Mouse (Mus musculus) embryo, embryonic 10.5 days (tissue): ENCODE data around the gene Cfap97.

ENCODE experiments used
- DNase-seq: peaks from one replicate; pipeline ENCODE4 v3.0.0-alpha.2; 2015; ENCODE audit warnings: low spot score

The Cfap97 gene

DNA sequence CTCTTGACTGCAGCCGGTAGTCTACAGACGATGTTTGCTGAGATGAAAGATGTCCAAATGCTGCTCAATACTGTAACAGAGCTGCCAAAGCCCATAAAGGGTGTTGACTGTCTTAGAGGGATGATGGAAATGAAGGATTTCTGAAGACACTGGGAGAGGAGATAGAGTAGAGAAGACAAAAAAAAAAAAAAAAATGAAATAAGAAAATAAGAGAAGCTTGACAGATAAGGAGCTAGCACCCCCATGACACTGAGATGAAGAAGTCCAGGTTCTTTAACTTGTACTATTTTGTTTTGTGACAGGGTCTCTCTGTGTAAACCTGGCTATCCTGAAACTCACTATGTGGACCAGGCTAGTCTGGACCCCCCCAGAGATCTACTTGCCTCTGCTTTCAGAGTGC is 1.5 kb downstream of the Cfap97 start:
- no peak for DNase-seq

DNA sequence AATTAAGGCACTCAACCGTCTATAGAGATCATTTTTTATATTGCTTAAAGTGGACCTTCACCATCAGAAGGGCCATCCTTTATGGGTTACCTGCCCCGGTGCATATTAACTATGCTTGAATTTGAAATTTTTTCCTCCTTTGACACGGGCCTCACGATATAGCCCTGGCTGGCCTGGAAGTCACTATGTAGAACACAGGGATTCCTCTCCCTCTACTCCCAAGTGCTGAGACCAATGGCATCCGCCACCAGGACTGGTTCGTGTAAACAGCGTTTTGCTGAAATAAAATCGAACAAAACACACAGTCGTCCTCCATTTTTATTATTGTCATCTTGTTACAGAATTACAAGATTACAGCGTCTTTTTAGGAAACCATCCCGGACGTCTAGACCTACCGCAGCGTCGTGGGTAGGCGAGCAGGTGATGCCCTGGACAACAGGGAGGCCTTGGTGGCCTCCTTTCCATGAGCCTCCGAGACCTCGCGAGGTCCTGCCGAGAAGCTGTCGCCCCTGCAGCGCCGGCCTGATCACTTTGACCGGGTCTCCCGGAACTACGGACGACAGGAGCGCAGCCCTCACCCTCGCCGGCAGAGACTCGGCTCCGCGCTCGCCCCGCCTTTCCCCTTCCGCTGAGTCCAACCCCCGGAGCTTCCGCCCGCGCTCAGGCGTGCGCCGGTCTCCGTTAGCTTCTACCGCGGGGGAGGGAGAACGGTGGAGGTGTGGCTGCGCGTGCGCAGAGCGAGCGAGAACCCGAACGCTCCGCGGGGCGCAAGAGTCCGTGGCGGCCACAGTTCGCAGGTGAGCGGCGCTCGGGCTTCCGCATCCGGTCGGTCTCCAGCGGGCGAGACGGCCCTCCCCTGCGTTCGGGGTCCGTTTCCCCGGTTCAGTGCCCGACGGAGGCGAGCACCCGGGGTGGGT is 11.6 kb downstream of the Cfap97 start:
- peak; percentile 94 for DNase-seq

DNA sequence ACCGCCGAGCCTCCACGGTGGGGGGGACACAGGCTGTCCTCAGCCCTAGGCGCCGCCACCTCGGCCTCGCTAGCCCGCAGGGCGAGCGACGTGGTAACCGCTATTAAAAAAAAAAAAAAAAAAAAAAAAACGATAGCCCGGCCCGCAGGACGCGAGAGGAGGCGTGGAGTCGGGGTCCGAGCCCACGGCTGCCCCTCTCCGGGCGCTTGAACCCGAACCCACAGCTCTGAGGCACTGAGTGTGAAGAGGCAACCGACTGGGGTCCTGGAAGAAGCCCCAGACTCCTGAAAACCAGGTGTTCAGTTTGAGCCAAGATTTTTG is 12.3 kb downstream of the Cfap97 start:
- no peak for DNase-seq

DNA sequence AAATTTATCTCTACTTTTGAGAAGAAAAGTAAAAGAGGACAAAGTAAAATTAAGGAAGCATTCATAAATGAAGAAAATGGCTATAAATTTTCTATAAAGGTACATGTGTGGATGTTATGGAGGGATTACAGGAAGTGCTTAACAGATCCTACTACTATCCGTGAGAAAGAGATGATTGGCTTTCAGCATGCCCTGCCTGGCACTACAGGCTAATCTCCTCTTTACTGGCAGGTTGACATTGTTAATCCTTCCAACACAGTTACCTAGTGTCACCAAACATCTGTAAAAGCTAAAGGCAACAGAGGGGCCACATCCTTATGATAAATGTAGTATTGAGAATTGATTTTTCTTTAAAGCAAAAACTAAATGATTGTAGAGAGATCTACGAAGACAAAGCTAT is 22.1 kb downstream of the Cfap97 start:
- no peak for DNase-seq

DNA sequence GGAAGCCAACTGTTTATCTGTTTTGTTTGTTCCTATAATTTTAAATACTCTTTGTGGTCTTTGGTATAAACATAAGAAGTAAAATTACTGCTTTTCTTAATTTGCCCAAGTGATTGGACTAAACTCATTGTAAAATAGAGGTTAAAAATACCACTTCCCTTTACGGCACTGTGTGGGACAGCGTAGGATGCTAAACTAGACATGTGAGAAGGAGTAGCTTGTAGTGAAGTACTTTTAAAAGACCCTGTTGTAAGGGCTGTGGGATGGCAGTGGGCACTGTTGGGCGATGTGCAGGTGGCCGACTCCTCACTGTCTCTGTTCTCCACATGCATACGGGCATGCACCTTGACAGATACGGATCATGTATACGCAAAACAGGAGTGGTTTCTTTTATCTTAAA is 28.6 kb downstream of the Cfap97 start:
- DNase-seq, result no peak

DNA sequence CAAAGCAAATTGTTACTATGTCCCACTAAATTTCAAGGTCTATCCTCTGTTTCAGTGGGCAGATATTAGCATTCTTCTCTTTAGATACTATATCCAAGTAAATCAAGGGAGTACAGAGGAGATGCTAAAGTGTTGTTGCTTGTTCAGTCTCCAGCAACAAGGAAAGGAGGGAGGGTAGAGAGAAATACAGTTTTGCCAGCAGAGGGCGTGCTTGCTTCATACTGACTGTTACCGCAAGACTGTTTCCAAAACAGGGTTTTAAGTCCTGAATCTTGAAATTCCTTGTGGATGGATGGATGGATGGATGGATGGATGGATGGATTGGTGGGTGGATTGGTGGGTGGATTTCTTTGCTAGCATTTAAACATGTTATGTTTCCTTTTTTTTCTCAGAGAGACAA is 33.8 kb downstream of the Cfap97 start:
- peak; percentile 78 for DNase-seq

DNA sequence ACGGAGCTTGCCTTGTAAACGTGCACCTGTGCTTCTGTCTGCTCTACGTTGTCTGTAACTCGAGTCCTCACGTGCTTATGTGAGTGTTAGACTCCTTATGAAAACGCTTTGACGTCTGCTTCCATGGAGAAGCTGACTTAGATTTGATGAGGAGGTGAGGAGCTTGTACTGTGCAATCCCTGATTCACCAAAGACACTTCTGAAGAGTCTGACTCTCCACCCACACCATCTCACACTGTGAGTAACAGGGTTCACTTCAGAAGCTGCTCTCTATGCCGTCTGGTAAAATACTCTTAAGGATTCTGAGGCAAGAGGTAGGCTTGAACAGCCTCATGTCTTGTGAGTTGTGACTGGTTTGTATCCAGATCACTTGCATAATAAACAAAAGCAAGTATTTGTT is 41.5 kb downstream of the Cfap97 start:
- DNase-seq, result no peak

DNA sequence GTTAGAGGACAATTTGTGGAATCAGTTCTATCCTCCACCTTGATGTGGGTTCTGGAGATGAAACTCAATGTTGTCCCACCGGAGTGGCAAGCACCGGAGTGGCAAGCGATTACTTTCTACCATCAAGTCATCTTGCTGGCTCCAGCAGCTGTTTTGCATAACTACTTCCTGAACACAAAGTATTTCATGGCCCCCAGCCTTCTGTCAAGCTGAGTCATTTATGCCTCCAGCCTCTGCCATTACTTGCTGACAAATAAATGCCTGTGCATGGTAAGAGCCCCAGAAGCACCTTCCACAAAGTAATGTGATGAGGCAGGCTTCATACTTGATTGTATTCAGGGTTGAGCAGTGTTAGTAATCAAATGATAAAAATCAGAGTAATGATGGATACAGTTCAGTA is 45.3 kb downstream of the Cfap97 start:
- DNase-seq, result no peak

DNA sequence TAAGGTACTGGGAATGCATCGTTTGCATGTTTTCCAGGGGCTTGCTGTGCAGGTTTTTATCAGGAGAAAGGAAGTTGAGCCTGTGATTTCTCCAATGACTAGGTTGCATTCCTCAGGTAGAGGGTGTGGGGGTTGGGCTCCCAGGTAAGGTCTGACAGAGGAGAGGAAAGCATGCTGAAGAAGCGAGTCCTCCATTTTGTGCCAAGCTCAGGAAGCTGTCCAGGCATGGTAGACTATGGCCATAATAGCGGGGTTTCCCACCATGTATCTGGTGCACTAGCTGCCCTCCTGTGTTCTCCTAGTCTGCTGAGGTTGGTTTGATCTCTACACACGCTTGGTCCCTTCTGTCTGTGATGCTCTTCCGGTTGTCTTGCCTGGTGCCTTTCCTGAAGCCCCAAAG is 46.1 kb downstream of the Cfap97 start:
- no peak for DNase-seq

DNA sequence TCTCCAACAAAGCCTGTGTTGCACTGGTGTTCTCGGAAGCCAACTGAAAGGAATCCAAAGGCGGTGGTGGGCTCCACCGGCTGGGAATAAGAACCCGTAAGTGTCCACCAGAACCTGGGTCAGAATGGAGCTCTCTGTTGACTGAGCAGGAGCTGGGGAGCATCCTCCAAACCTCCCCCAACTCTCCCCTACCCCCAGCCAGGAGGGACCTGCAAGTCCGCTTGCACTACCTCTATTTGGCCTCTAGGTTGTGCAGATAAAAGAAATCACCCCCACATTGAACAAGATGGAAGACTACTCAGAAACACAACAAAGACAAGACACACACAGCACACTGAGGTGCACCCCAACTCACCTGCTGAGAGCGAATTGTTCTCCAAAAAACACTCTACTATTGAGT is 50.8 kb downstream of the Cfap97 start:
- DNase-seq, result no peak

DNA sequence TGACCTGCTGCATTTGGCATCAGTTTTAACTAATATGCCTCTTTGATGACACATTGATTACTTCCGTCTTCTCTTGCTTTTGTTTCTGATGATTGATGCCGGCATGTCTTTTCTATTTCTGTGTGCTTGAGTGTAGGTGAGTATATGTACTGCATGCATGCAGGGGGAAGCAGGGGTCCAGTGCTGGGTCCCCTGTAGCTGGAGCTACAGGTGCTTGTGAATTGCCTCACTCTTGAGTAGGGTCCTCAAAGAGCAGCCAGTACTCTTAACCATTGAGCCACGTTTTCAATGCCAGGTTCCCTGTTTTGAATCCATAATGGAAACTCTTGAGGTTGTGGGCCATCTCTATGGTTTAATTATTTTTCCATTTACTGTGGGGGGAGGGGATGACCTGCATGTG is 52.7 kb downstream of the Cfap97 start:
- DNase-seq, result no peak

DNA sequence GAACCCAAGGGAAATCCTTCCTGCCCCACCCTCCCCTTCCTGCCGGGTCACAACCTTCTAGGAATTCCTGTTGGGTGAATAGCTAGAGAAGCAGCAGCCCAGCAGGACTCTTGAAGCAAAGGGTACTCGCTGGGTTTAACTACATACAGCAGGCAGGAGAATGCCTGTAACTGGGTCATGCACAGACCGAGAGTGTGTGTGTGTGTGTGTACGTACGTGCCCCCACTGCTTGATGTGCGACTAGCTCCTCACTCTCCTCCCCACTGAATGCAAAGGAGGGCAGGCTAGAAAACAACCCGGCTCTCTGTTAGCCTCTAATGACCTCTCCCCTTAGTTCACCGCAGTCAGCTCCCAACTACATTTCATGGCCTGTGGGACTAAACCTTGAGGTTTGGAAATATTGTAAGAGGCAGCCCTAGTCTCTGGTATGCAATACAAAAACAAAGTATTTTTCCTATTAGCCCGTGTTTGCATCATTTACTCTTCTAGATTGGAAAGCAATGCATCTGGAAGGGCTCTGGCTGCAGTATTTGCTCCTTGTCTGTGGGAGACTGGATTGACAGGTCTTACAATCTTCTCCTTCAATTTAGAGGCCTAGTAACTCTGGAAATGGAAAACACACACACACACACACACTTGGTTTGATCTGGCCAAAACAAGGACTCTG is 53.5 kb downstream of the Cfap97 start:
- no peak for DNase-seq

DNA sequence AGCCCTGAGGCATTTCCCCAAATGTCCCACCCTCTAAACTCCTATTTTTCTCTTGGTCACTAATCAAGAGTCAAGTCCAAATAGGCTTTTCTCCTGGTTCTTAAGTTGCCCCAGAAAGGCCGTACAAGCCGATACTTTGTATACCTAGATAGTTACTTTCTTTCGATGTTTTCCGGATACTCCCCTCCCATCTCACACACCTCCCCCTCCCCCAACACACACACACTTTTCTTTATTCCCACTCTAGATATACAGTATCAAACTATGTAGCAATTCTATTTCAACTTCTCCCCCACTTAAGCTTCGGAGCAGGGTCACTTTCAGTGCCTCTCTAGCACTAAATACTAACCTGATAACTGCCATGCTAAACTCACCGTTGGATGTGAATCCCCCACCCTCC is 54.5 kb downstream of the Cfap97 start:
- DNase-seq, result no peak

DNA sequence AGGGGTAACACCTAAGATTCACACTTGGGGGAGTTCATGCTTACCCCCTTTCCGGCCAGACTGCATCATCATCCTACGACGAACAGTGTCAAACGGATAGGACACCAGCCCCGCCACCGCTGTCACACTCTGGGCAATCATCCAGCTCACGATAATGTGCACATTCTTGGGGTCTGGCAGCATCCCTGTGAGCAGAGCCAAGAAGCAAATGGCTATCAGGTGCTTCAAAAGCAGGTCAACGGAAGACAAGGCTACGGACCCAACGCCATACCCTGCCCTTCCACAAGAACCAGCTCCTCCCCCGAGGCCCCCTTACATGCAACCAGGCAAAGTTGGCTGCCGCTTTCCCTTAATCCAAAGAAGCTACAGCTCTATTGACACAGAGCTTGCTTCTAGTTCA is 56.8 kb downstream of the Cfap97 start:
- no peak for DNase-seq

DNA sequence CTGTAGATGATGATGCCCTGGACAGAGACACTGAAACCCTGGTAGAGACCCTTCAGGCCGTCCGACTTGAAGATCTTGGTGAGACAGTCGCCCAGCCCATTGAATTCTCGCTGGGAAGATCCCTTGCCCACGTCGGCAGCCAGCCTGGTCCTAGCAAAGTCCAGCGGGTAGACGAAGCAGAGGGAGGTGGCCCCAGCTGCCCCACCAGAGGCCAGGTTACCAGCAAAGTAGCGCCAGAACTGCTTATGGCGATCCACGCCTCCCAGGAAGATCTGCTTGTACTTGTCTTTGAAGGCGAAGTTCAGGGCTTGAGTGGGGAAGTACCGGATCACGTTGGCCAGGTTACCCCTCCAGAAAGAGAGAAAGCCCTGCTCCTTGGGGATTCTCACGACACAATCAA is 57.5 kb downstream of the Cfap97 start:
- no peak for DNase-seq

DNA sequence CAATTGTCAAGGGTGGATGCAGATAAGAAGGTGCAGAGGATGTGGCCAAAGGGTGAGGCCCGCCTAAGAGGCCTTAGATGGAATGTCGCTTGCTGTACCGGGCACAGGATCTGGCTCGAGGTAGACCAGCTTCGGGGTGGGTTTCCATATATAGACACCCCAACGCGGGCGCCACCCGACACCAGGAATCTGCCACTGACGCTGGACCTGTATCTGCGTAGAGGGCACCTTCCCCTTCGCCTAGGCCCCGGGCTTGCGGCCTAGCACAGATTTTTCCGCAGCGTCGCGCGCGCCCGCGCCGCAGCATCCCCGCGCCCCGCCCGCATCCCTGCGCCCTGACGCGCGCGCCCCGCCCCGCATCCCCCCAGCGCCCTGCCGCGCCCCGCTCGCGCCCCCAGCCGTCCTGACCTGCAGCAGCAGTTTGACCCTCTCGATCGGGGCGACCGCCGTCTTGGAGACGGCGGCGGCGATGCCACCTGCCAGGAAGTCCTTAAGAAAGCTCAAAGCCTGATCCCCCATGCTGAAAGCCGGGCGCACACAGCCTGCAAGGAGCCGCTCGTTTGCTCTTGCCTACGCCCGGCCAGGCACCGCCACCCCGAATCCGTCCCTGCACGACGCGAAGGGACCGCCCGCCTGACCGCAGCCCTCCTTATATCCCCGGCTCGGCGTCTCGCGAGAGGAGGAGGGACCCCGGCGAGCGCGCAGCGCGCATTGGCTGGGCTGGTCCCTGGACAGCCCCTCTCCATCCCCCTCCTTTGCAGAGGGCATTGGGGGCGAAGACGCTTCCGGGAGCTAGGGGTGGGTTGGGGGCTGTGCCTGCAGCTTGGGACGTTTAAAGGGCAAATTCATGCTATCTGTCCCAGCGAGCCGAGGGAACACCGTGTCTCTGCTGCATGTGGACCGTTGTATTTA is 59.1 kb downstream of the Cfap97 start, which contains the start of gene Slc25a4:
Slc25a4 (minus strand) TSS at position 881 of the 912 bp plus-strand sequence.
- peak; percentile 95 for DNase-seq

DNA sequence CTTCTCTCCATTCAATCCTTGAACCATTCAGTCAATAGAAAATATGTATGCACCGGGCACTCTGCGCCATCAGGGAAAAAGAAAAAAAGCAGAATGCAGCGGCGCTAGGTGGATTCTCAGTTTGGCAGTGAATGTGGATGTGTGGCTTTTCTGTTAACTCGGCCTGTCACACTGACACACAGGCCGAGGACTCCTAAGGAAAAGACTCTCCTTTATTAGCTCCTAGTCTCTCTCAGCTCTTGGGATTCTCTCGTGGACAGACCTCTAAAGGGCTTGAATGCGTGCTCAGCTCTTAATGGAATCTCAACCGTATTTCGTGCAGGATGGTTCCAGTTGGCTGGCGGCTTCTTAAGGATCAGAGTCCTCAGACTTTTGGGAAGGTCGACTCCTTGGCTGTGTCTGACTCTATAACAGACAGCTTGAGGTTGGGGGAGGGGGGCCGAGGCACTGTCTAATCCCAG is 60.1 kb downstream of the Cfap97 start:
- DNase-seq, result peak; percentile 55

DNA sequence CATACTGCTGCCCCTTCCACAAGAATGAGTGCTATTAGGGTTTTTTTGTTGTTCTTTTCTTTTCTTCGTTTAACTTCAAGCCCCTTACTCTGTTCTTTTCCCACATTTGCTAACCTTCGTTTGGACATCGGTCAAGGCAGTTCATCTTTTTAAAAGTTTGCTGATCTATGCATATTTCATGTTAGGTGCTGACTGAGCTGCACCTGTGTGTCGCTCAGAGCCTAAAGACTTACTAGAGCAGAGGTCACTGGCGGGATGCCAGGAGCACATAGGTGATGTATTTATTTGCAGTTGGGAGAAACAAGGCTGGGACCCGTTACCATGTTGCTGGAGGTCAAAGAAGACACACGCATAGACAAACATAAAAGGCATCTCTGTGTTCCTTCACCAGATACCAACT is 60.6 kb downstream of the Cfap97 start:
- DNase-seq, result no peak

DNA sequence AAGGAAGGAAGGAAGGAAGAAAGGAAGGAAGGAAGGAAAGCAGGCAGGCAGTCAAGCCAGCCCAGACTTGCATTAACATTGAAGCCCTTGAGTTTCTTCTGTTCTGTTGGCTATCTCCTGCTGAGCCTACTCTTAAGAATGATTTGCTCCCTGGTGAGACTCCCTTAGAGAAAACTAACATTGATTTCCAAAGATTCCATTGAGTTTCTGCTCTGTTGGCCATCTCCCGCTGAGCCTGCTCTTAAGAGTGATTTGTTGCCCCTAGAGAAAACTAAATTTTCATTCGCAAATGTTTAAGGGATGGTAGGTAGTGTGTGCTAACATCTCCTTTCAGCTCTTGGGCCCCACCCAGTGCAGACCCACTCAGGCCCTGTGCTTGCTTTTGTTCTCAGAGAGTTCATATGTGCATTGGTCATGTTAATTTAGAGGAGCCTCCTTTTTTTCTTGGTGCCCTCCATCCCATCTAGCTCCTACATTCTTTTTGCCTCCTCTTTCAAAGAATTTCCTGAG is 62.5 kb downstream of the Cfap97 start:
- DNase-seq, result no peak

DNA sequence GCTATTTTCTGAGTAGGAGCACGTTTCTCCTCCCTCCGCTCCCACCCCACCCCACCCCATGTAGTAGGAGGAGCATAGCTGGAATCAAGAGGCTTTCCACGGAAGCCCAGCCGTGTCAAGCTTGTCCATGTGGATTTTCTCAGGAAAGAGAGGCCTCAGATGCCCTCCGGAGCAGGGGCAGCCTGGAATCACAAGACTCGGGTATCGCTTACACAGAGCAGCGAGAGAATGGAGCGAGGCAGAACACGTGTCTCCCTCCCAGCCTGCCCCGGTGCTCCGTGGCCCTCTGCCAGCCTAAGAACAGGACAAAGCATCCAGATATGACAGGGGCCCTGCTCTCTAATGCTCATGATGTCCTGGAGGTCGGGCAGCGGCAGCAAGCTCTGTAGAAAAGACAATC is 65.3 kb downstream of the Cfap97 start:
- DNase-seq, result peak; percentile 81

DNA sequence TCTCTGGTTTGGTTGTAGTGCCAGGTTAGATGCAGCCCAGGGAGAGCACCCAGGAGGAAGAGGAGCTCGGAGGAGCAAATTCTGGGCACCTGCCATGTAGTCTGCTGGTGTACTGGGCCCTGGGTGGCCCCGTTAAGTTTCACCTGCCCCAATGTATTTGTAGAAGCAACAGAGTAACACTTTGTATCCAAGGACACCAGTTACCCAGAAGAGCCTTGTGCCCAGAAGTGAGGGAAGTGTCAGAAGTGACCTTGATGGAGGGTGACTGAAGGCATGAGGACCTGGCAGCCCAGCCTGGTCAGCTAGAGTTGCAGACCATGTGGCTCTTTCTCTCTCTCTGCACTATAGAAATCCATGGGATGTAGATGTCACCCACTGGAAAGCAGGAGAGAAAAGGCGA is 69.0 kb downstream of the Cfap97 start:
- DNase-seq, result no peak

DNA sequence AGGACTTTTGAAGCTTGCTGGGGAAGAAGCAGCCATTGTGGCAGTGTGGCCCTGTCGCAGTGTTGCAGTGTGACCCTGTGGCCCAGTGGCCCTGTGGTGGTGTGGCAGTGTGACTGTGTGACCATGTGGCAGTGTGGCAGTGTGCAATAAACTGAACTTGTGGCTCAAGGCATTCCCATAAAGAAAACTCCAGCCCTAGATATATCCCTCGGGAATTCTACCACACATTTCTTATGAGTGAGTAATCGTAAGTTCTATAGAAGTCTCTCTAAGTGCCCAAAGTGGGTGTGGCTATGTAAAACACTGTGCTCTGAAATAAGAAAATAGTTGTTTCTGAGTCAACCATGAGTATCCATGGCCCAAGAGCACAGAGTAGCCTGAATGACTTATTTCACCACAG is 73.9 kb downstream of the Cfap97 start:
- DNase-seq, result no peak
